Mouse (Mus musculus): Measurements from ENCODE around the gene AA986860.

AA986860 gene

DNA sequence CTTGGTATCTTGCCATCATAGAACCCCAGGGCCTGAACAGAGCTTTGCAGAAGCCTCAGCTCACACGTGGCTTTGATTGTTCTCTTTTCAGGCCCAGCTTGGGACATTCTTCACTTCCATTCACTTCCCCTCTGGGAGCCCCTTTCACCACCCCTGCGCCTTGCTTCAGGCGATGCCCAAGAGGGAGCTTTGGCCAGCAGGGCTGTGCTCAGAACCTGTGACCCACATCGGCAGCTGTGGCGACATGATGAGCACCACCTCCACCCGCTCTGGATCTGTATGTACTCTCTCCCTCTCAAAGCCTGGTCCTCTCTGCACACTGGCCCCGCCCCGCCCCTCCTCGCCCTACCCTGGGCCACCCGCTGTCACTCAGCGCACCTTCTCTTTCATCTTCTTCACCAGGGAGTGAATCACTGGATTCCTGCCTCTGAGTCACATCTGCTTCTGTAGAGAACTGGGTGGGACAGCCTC lies 5.7 kb downstream of the AA986860 start:
- no peak for DNase-seq

DNA sequence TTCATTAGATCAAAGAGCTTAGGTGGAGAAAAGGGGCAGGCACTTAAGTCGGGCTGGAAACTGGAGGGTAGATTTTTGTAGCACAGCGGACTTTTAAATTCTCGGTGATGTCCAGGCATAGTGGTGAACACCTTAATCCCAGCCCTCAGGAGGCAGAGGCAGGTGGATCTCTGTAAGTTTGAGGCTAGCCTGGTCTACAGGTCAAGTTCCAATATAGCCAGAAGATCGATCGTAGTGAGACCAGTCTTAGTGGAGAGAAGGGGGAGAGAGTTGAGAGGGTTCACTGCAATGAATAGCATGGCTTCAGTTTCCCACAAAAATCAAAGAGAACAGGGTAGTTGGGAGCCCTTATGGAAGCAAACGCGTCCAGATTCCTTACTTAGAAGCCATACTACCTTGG lies 6.1 kb downstream of the AA986860 start:
- DNase-seq, result no peak

DNA sequence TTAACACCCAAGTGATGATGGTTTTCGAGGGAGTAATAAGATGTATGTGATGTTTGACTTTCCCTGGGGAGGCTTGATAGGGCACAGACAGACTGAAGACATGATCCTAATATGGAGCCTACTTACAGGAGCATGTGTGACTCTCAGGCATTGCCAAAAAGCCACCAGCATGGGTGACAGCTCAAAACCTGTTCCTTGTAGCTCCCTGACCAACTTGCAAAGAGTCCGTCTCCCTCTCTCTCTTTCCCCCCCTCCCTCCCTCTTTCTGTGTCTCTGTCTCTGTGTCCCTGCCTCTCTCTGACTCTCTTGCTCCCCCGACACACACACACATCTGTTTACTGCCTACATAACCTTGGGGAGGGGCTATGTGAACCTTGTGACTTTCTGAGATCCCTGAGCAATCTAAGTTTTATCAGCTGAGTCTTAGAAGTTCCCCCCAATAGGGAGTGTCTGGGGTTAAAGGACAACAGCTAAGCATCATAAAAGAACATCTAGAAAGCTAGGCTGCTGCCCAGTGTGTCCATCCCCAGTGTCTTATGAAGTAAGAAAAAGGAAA lies 6.9 kb downstream of the AA986860 start:
- DNase-seq, result no peak

DNA sequence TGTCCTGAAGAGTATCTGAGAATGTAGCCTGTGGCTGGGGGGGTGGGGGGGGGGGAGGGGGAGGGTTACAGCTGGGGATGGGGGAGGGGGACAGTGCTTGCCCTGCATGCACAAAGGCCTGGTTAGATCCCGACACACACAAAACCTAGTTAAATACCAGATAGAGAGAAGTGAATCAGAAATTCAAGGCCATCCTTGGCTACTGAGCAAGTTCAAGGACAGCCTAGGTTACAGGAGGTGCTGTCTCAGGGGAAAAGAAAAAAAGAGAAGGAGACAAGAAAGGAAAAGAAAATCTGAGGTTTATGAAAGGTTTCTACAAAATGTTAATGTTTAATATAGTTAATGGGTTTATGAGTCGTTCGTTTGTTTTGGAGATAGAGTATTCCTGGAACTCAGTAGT lies 7.9 kb downstream of the AA986860 start:
- DNase-seq, result no peak

DNA sequence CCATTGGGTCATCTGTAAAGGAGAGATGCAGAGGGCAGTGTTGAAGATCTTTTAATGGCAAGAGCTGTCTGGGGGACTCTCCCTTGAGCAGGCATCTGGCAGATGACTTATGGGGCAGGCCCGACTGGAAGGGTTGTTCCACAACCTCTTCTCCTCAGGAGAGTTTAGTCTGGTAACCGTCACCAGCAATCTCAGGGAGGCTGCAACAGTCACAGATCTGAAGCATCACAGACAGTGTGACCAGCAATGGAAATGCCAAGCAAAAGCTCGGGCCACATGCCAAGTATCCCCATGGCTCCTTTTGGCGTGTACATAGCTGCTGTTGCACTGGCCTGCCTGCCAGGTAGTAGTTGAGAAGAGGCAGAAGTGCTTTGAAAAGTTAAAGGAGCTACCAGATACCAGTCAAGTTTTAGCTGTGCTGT lies 8.5 kb downstream of the AA986860 start:
- DNase-seq, result no peak

DNA sequence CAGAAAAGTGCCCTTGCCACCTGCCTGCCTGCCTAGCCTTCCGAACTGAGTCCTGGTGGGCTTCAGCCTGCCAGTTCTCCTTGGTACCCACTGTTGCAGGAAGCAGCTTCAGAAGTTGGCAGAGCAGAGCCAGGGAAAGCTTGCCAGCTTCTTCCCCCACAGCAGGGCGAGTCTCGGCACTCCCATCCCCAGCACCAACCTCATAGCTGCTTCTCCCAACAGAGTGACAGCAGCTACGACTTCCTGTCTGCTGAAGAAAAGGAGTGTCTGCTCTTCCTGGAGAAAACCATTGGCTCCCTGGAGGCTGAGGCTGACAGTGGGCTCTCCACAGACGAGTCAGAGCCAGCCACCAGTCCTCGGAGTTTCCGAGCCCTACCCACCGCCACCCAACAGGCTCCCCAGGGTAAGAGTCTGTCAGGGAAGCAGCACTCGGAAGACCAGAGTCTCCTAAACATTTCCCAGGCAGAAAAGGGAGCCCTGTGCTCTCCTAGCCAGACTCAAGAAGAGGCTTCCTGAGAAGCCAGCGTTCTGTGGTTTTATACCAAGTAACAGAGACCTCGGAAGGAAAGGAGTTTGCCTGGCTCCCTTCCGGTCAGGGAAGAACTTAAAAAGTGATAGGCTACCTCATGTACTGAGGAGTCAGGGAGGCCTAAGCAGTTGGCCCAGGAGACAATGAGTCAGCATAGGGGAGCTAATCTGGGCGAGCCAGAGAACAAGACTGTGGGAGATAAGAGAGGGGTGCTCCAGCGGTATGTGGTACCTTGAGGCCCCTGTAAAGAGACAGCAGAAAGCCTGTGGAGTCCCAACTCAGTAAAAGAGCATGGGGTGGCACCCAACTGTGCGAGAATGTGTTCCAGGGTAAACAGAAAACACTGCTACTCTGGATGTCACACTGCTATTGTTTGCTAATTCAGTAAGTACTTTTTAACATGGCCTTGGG lies 9.3 kb downstream of the AA986860 start:
- DNase-seq, result no peak

DNA sequence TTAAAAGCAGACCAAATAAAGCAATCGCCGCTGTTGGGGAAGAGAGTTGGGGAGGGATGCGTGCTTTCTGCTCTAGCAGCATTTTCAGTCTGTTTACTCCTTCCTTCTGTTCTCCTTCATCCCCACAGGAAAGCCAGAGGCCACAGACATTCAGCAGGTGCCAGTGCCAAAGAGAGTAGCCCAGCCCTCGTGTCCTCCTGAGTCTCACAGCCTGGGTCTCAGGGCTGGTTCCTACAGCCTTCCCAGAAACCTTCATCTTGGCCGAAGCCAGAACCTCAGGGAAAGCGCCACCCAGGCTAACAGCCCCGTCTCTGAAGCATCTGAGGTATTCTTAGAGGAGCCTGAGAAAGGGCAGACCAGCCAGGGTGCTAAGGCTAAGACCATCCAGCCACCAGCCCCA lies 10.4 kb downstream of the AA986860 start:
- no peak for DNase-seq

DNA sequence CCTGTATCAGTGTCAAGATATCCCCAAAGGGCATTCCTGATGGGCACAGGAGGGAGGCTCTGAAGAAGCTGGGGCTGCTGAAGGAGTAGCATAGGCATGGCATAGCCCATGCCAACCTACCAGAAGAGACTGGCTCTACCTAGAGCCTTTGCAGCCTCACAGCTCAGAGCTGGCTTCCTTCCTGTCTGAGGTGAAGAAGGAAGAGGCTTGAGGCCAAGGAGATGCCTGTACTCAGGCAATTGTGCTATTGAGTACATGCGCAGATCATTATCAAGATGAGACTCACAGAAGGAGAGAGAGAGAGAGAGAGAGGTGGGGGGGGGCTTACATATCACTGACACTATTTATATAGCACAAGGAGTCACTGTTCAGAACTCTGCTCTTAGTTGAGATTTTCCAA lies 12.0 kb downstream of the AA986860 start:
- DNase-seq, result no peak

DNA sequence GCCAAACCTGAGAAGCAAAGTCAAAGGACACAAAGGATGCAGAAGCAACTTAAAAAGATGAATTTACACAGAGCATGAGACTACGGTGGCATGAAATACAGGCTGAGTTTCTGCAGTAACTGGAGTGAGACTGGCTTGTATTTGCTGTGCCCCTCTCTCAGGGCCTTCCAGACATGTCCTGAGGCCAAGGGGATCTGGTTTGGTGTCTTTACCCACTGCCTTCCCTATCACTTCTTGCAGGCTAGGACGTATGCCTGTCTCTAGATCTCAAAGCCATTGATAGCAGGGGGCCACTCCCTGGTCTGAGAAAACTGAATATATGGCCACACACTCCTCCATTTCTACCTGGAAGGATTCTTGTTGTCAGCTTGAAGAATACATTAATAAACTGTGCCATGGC lies 12.4 kb downstream of the AA986860 start:
- DNase-seq, result no peak

DNA sequence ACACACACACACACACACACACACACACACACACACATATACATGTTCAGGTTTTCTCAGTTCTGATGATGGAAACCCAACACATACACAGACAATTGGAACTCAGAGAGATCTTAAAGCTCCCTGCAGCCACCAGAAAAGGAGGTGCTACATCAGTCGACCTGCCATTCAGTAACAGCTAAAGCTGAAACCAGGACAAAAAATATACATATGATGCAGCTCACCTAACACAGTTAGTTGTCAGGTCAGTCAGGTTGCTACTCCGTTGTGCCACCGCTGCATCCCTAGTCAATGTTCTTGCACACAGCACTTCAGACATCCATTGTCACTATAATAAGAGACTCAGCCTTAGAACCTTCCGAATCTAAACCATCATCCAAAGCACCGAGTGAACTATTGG lies 13.2 kb downstream of the AA986860 start:
- DNase-seq, result no peak

DNA sequence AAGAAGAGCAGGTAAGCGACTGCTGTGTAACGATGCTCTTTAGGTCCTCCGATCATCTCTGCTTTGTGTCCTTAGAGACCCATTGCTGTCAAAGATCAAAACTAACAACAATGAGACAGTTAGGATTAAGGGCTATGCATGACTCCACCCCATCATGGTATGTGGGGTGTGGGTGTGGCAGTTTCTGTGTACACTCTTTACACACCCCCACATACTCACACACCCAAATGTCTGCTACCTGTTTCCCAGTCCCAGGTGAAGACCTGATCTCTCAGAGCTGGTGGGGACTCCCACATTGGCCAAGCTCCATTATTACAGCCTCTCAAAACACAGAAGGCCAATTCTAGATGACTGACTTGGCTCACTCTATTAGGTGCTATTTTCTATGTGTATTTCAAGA lies 13.8 kb downstream of the AA986860 start:
- DNase-seq, result no peak

DNA sequence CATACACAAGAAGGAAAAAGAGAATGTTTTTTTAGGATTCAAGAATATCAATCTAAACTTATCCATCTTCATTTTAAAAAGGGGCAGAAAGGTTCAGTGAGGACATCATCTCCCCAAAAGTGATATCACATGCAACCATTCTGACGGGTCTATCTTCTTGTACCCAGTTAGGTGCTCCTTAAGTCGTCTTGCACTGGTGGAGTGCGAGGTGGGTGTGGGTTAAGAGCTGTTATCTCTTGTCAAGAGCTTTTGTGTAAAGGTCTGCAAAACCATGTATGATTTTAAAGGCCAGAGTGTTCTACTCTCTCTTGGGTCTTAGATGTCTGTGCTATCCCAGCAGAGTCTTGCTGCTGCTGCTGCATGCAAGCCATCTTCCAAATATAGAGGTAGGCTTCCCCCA lies 15.0 kb downstream of the AA986860 start:
- no peak for DNase-seq

DNA sequence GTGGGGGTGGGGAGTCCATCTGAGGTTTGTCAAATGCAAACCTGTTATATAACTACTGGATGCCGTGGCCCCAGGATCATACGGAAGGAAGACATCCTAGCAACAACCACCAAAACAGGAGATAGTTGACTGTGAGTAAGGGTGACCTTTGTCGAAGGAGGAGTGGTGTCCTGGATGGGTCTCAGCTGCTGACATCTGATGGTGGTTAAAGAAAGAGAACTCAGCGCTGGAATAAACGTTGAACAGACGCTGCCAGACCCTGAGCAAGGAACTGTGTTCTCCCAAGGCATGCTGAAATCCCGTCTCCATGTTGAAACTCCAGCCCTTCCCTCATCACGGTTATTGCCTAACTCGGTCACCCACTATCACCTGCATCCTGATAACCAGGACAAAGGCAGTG lies 27.9 kb downstream of the AA986860 start:
- DNase-seq, result no peak

DNA sequence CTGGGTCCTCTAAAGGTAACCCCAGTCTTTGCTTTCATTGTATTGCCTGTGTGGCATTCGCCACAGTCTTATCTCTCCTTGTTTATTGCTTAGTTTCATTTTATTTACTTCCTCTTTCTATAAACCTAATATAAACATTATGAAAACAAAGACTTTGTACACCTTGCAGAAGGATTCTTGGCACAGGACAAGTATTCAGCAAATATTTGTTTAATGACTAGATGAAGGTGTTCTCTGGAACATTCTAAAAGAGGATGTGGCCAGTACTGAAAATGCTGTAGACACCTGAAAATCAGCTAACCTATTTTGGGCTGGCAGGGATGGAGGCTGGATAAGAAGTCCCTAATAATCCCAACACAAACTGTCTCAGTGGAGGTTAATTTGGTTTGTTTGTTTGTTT lies 29.8 kb downstream of the AA986860 start:
- DNase-seq, result no peak

DNA sequence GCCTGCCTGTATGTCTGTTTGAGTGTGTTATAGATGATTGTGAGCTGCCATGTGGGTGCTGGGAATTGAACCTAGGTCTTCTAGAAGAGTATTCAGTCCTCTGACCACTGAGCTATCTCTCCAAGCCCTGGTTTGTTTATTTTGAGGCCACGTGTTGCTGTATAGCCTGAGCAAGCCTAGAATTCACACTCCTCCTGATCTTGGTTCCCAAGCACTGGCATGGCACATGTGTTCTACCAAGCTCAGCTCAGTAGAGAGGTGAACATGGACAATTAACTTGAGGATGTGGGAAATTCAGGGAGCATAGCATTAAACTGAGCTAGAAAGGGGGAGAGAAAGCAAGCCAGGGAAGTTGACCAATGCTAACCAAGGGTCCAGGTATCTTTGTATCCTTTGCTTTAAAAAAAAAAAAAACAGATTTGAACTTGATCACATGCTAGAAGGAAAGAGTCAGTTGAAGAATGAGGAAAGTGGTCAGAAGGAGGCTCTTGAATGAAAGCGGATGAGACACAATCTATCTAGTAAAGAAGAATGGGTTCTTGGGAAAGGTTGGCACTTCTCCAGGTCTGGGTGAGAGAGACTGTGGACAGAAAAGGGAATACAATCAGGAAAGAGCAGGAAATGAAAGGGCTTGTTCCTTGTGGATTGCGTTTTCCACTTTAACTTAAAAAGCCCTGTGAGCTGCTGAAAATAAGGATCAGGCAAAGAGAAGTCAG lies 30.4 kb downstream of the AA986860 start:
- no peak for DNase-seq

DNA sequence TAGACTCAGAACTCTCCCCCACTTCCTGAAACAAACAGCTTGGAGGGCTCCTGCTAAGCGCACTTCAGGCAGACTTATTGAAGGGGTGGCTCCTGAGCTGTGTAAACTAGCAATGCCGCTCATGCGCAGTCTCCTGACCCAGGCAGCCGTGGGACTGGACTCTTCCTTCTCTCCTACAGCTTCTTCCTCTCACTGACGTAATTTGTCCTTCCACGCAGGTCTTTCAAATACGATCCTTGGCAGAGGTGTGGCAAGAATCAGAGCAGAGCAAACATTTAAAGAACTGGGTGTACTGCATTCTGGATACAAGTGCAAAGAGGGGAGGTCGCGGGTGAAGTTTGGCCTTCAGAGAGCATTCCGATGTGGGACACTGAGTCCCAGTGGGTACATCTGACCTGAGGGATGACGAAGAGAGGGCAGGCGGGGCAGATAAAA lies 32.3 kb downstream of the AA986860 start:
- no peak for DNase-seq

DNA sequence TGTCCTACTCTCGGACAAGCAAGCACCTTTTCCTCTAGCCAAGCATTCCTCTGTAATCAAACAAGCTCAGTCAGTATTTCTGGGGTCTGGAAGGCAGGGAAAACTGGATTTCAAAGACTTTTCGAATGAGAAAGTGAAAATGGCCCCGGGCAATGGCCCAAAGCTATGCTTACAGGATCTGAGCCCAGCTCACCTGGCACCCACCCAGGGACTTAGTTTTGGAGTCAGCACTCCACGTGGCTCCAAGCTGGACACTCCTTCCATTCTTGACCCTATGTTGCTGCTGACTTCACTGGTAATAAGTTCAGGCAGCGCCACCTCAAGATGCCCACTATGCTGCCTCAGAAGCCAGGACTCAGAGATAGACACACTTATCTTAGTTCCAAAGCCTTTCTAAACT lies 35.3 kb downstream of the AA986860 start:
- no peak for DNase-seq

DNA sequence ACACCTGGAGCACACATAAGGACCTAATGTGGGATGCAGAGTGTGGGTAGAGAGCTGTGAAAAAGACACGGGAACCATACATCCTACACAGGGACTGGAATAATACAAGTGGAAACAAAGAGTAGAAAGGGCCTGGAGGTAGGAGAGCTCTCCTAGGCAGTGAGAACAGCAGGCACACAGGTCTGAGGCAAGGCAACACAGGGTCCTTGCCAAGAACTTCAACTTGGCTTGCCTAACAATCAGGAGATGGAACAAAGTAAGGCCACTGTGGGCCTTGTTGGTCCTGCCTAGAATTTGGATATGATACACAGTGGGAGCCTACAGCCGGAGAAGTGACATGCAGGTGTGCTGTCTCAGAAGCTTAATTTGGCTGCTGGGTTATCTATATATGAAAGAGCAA lies 38.1 kb downstream of the AA986860 start:
- DNase-seq, result no peak

DNA sequence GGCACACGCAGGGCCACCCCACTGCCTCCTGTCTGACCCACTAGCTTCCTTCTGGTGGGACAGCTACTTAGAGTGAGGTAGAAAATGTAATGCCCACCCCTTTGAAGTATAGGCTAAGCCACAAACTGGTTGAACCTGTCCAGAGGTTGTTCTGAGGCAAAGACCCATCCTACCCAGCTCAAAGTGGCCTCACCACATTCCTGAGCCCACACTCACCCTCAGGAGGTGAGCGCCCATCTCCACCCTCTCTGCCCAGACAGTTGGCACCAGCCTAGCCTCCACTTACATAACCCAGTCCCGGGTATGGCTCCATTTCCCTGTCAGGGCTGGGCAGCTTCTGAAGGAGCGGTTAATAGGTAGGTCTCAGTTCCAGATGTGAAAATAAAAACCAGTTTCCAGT lies 38.7 kb downstream of the AA986860 start:
- no peak for DNase-seq

DNA sequence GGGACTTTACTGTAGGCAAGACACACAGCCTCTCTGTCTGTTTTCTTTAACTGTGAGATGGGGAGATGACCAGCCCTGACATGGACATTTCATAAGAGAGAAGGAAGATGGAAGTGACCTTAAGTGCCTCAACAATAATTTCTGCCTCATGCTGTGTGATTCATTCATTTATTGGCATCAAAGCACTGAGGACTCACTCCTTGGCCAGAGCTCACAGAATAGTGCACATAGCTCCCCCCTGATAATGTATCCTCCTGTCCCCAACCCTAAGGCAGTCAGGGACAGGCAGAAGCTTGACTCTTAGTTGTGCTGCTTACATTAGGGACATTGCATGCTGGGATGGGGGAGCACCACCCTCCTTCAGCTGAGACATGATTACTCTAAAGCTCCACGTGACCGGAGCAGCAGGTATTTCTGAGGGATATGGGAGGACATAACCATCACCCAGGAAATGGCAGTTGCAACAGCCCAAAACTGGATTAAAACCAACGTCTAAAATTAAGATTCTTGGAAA lies 39.3 kb downstream of the AA986860 start:
- no peak for DNase-seq

DNA sequence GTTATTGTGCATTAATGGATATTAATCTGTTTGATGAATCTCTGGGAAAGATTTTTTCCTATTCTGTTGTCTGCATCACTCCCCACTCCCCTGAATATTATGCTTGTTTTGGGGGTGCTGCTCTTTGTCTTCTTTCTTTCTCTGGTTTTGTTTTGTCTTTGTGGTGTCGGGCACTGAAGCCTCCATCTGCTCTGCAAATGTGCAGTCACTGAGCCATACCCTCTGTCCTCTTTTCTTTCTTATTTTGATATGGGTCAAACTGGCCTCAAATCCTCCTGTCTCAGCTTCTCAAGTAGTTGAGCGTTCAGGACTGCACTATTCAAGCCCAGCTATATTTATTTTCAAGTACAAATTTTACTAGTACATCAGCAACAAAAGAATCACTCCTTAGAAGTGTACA lies 43.5 kb downstream of the AA986860 start:
- no peak for DNase-seq

DNA sequence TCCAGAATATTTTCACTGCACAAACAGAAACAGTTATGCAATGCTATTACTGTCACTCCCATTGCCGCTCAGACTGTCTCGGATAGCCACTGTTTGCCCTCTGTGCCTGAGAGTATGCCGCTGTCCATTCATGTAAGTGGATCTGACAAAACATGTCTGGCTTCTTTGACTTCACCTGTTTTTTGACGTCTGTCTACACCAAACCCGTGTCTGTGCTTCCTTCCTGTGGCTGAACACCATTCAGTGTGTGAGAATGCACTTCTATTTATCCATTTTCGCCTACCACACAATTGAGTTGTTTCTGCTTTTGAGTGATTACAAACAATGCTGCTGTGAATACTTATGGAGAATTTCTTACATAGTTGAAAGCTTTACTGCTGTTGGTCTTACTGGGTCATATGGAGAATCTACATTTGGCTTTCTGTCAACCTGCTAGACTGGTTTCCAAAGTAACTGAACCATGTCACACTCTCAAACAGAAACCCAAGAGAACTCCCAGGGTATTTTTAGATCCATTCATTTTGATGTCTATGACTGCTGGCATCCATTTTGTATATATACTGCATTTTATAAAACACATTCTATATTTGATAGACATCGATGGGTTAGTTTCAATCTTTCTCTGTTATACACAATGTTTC lies 44.0 kb downstream of the AA986860 start:
- DNase-seq, result no peak

DNA sequence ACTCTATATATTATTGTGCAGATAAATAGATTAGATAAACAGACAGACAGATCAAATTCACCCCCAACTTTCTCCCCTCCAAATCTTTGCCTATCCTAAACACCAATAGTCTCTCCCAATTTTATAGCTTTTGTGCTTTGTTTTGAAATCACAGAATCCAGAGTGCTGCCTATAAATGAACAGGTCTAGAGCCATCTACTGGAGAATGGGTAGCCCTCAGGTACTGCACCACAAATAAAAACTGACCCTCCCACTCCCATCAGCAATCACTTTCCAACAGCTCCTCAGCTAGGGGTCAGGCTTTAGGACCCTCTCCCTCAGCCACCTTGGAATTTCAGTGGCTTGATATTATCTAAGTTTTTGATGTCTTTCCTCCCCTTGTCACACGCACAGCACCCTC lies 44.9 kb downstream of the AA986860 start:
- DNase-seq, result no peak

All from embryo, embryonic 11 days (tissue).